Mouse (Mus musculus): Measurements from ENCODE around the gene Lrrc29.

DNA sequence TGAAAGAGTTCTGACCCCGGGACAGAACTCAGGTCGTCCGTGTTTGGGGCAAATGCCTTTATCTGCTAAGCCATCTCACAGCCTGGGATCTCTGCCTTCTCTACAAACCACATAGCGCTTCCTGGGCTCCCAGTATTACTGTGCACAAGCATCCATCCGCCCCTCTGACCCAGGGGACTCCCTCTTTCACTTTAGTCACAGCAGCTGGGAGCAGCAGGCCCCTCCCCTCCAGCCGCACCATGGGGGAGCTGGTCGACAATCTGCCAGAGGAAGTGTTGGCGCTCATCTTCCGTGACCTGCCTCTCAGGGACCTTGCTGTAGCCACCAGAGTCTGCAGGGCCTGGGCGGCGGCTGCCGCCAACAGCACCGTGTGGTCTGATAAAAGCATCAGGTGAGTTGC is 59.3 kb downstream of the Lrrc29 start:
- no peak for TF ChIP-seq CTCF (IDR thresholded peaks at IDR 0.05; ENCODE audit: low read depth, low read length)
- no peak for TF ChIP-seq POLR2A (IDR thresholded peaks at IDR 0.05; ENCODE audit: insufficient read depth, low read length)

Data from ES-Bruce4 (cell line).